Mouse (Mus musculus): ENCODE data around the gene Cdc26.
A peak's percentile ranks its signal among the peaks of the same experiment; 100 is the strongest.

Gene Cdc26

DNA sequence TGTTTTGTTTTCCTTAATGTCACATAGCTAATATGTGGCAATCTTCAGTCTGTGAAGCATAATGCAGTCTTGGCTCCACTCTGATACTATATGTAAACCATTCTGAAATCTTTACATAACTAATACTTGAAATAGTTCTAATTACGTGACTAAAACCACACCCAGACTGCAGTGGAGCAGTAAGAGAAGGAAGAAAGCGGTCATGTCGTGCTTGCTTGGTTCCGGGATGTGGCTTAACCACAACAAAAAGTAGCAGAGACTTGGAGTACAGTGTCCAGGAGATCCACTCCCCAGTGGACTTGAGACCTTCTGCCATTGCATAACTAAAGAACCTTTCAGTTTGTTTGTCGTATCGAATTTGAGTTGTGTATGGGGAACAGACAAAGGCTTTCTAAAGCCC is 40.9 kb downstream of the Cdc26 start:
- no peak for ATAC-seq (ENCODE audit: insufficient number of reproducible peaks, low FRiP score, low TSS enrichment)

DNA sequence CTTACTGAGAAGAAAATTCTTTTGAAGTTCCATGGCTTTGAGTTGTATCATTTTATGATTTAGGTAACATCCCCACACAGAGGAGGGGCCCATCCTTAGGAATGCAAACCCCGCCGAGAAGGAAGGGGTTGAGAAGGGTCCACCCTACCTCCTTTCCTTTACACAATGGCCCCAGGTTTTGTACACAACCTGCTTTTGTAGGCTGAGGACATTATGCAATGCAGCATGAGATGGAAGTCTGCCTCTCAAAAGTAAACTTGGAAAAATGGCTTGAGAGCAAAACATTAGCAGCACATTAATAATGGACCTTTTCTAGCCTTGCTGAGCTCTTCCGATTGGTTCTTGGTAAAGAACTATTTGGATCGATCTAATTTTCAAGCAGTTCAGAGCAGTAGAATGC is 42.2 kb downstream of the Cdc26 start:
- no peak for ATAC-seq (ENCODE audit: insufficient number of reproducible peaks, low FRiP score, low TSS enrichment)

DNA sequence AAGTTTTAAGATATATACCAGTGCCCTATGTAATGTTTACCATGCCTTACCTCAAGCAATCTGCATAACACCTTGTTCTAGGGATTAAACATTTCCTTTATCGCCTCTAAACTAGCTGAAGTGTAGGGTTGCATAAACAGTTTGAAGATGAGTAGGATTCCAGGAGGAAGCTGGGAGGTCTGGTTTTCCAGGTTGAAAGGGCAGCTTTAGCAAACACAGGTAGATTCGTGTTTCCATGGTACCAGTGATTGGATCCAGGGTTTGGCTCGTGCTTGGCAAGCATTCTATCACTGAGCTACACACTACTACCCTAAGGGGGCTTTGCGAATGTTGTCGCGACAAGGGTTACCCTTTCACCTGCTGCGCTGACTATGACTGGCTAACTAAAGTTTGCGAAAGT is 44.1 kb downstream of the Cdc26 start:
- ATAC-seq (ENCODE audit: insufficient number of reproducible peaks, low FRiP score, low TSS enrichment) = no peak

DNA sequence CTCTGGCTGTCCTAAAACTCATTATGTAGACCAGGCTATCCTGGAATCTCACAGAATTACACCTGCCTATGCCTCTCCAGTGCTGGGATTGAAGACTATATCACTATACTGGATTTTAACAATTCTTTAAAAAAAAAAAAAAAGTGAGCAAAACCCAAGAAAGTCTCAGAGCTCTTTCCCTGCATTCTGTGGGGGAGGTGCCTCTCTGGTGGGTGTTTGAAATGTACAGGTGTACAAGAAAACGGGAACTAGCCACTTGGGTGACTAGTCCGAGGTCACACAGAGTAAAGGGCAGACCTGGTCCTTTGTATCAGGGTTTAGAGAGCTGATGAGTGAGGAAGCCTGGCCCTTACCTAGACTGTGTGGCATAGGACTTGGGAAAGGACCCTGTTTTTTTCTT is 46.0 kb downstream of the Cdc26 start:
- no peak for ATAC-seq (ENCODE audit: insufficient number of reproducible peaks, low FRiP score, low TSS enrichment)

DNA sequence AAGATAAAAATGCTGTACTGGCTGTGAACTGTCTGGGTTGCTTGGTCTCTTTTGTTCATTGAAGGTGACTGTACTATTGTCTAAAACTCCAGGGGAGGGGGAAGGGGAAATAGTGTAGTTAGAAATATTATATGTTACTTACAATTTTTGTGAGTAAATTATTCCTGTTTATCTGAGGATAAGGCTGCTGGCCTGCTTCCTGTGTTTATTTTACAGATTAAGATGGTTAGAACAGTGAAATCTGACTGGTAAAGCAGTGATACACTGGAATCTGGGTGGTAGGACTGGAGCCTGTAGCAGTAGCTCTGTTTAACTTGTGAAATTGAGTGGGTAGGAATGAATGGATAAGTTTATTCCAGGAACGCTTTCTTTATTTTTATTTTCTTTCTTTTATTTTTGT is 46.4 kb downstream of the Cdc26 start:
- no peak for ATAC-seq (ENCODE audit: insufficient number of reproducible peaks, low FRiP score, low TSS enrichment)

DNA sequence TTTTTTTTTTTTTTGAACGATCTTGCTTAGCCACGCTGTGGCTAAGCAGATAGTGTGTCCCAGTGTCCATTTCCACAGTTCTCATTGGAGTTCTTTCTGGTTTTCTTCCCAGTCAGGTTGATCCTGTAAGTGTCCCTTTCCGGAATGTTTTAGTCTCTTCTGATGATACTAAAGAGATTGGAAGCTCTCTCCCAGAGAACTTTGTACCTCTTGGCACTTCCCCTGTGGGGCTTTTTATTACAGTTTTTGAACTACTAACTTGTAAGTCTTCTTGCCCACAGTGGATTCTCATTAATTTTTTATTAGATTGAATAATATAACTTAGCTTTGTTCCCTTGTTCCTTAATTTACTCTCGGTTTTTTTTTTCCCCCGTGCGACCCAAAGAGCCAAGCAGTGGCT is 46.9 kb downstream of the Cdc26 start:
- no peak for ATAC-seq (ENCODE audit: insufficient number of reproducible peaks, low FRiP score, low TSS enrichment)

DNA sequence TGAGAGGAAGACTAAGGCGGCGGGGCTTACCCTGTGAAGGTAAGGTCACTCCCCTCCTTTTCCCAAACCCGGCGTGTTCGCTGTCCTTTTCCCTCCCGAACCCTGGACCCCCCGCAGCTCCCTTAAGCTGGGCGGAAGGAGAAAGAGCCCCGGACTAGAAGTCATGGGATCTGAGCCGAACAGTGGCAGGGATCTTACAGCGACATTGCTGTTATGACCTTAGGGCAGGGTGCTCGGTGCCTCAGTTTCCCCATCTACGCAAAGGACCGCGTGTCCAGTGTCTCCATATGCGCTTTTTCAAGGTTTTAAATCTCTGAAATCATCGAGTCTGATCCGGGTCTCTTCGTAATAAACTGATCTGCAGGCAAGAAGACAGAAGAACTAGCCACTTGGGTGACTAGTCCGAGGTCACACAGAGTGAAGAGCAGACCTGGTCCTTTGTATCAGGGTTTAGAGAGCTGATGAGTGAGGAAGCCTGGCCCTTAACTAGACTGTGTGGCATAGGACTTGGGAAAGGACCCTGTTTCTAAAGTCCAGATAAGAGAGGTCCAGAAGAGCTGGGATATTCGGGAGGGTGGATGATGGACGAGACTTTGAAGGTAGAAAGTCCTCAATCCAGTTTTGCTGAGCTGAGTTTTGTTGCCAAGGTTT is 47.5 kb downstream of the Cdc26 start:
- peak; percentile 6; the same call in 1 of the 2 replicates for ATAC-seq (ENCODE audit: insufficient number of reproducible peaks, low FRiP score, low TSS enrichment)

DNA sequence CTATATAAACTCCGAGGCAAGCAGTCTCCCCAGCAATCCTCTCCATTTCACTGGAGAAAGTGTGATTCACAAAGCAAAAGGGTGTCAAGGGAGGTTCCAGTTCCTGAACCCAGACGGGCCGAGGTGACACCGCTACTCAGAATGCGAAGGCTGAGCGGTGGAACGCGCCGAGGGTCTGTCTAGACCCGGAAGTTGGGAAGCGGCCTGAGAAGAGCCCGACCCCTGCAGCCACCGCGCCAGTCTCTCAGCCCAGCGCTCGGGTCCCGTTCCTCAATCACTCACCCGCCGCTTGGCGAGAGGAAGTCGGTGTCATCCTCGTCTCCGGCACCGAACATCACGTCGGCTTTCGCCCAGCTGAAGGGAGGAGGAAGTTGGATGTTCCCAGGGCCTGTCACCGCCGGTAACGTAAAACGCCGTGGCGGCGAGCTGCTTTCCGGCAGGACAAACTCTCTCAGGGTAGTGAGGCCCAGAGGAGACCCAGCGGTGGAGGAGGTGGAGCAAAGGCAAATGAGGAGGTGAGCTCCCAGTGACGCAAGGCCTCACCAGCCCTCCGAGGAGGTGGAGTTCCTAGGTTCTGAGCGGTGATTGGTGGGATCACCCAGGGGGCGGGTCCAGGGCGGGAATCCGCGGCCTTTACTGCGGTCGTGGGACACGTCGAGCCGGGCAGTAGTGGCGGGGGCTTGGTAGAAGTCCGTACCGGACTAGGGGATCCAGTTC is 48.2 kb downstream of the Cdc26 start, which contains the start of the genes Fkbp15 and Slc31a1:
Gene Fkbp15 (minus strand): TSS at position 461 of the 717 bp plus-strand sequence.
Gene Slc31a1 (plus strand): TSS at position 640 of the 717 bp plus-strand sequence.
- peak; percentile 100 for ATAC-seq (ENCODE audit: insufficient number of reproducible peaks, low FRiP score, low TSS enrichment)

DNA sequence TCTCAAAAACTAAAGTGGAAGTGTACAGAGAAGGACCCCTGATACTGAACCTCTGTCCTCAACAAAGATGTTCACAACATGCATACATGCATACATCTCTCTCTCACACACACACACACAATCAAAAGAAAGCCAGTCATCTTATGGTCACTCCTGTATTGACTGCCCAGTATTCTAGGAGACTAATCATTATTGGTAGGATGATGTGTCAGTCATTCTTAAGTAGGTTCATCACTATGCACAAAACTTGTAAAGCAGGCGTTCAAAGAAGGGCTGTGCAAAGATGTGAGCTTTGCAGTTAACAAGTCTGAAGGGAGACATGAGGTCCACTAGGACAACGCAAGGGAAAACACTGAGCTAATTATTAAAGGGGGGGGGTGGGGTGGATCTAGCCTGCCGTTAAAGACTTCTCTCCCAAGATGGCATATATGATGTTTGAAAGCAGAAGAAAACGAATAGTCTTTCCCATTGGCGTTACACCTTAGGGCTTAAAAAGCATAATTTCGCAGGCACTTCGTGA is 49.1 kb downstream of the Cdc26 start:
- no peak for ATAC-seq (ENCODE audit: insufficient number of reproducible peaks, low FRiP score, low TSS enrichment)

DNA sequence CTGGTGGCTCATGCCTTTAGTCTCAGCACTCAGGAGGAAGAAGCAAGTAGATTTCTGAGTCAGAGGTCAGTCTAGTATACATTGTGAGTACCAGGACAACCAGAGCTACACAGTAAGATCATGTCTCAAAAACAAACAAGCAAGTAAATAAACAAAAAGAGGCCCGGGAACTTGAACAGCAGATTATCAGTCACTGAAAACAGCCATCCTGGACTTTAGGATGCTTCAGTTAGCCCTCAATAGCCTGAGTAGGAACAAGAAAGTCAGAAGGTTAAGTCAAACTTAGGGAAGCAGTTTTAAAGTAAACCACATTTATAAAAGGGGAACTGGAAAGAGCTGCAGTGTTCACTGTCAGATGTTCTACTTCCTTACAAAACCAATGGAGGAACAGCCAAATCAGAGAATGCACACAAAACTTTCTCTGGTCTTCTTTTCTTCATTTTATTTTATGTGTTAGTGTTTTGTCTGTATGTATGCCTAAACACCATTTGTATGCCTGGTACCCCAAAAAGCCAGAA is 50.8 kb downstream of the Cdc26 start:
- no peak for ATAC-seq (ENCODE audit: insufficient number of reproducible peaks, low FRiP score, low TSS enrichment)

DNA sequence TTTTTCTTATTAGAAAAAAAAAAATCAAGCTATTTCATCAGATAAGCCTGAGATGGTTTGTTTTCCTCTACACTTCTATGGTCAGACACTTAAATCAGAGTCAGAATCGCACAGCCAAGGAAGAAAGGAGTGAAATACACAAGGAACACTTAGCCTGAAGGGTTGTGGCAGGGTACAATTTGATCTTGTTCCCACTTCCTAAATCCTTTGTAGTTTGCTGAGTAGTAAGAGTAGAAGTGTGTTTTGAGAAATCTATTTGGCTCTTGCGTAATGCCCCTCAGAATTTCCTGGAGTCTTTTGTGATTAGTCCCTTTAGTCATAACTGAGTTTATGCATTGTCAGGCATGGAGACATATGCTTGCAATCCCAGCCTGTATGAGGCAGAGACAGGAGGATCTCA is 59.1 kb downstream of the Cdc26 start:
- no peak for ATAC-seq (ENCODE audit: insufficient number of reproducible peaks, low FRiP score, low TSS enrichment)

DNA sequence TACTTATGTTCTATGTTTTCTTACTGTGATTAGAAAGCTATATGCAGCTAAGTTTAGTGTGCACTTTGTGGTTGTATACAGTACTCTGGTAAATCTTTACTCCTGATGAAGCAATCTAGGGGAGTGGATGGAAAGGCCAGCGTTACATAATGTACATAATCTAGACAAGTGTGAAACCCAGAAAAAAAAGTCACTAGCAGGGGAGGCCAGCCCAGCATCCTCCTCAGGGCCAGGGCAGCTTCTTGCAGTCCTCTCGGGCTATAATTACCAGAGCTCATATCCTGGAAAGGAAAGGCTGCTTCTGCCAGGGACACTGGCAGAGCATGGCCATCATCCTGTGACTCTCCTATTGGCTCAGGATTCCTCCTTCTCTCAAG is 60.1 kb downstream of the Cdc26 start:
- no peak for ATAC-seq (ENCODE audit: insufficient number of reproducible peaks, low FRiP score, low TSS enrichment)

DNA sequence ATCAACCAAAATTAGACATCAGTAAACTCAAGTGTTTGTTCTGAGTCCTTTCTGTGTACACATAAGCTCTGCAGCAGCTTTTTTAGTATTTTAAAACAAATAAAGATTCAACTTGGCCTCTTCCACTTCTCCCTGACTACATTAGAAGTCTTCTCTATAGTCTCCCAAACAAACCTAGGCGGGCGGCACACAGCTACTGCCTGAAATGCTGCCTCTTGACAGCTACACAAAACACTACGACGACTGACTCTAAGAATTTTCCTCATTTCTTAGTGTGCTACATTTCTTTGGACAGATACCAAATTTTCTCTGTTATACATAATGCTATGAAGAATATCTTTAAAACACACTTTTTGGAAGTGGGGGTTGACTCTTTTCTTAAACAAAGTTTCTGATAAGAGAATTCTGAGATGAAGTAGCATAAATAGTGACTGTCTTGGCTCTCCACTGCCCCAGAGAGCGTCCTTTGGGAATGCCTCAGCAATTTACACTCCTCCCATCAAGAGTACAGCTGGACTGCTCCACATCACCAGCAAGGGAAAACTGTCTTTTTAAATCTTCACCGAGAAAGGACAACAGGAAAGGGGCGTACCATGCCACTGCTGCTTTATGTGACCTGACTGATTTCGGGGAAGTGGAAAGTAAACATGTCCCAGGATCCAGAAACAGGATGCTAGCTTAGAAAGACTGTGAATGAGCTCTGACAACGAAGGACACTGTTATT is 60.7 kb downstream of the Cdc26 start:
- ATAC-seq (ENCODE audit: insufficient number of reproducible peaks, low FRiP score, low TSS enrichment) = no peak

DNA sequence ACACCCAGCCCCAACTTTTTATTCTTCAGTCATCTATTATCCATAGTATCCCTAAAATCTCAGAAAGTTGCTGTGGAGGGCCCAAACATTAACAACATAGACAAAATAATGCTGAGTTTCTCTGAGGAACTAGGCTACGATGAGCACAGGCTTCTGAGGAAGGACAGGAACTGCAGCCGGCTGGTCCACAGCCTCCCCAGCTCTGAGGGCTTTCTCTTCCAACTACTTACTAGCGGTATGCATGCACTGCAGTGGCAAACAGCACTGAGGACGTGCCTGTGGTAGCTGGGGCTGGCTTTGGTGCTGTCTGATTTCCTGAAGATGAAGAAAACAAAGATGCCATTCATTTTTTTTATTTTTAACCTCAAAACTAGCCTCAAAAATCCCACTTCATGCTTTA is 62.6 kb downstream of the Cdc26 start:
- ATAC-seq (ENCODE audit: insufficient number of reproducible peaks, low FRiP score, low TSS enrichment) = no peak

DNA sequence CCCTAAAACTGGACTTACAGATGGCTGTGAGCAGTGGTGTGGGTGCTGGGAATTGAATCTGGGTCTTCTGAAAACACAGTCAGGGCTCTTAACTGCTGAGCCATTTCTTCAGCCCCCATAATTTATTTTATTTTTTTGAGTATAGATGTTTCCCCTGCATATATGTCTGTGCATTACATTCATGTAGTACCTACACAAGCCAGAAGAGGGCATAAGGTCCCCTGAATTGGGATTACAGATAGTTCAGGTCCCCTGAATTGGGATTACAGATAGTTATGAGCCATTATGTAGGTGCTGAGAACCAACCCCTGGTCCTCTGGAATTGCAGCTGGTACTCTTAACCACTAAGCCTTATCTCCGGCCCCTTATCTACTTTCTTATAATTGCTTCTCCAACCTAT is 64.4 kb downstream of the Cdc26 start:
- ATAC-seq (ENCODE audit: insufficient number of reproducible peaks, low FRiP score, low TSS enrichment) = no peak

DNA sequence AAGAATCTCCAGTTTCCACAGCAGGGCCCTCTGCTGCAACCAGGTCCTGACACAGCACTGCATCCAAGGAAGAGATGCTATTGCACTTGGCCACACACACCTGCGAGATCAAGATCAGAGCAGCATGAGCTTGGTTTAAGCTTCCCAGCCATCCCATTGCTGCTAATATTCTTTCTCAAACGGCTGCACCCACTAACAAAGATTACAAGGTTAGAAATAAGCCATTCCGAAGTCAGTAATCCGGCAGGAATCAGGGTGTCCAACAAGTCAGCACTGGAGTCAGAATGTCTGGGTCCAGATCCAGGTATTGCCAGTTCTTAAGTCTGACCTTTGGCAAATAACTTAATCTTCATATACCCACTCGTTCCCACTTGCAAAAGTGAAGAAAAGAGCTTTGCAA is 69.9 kb downstream of the Cdc26 start:
- ATAC-seq (ENCODE audit: insufficient number of reproducible peaks, low FRiP score, low TSS enrichment) = no peak
